Comparison of ENCODE assay signal across 10 mouse cellular contexts in the genomic region with DNA sequence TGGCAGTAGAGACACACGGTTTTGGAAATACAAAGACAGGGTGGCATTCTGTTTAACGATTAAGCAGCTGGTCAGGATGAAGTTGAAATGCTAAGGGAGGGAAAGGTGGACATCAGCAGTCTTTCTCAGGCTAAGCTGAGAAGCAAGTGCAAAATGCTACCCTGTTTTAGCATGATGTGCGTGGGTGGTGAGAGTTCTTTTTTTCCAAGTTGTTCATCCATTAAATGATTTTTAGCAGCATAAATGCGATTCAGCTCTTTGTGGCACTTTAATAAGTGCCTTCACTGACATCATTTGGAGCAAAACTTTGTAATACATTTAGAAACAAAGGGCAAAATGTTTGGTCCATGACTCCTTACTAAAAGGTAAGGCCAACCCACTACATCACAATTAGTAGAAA. TPM values are rescaled to one million over a fixed set of nuclear protein-coding genes. Genes with fewer than 3 reads are reported as not detected.
A peak's percentile ranks its signal among the peaks of the same experiment; 100 is the strongest.
DNase-seq lines count a peak whose midpoint lies in the region; ATAC-seq and TF ChIP-seq lines count a peak whose summit lies in the region.
"Had no signal": no experiment of that assay in that cellular context is flagged by ENCODE, and none has a peak within 500 bp of the region (broad histone marks: within the 10 kb centered on the region; RNA-seq: fewer than 3 reads in every experiment).

No protein-coding gene starts in this region.

- H3K9me3 ChIP-seq in intestine, embryonic 15.5 days: no peaks in the 10 kb centered on the region
- H3K9me3 ChIP-seq in intestine, postnatal 0 days (ENCODE audit: control insufficient read depth): no peaks in the 10 kb centered on the region
- no peaks in the 10 kb centered on the region for H3K9me3 ChIP-seq in forebrain, embryonic 12.5 days
- no peaks in the 10 kb centered on the region for H3K9me3 ChIP-seq in limb, embryonic 15.5 days

- ATAC-seq in intestine, embryonic 15.5 days: no peak
- ATAC-seq in intestine, postnatal 0 days: no peak
- ATAC-seq in forebrain, embryonic 12.5 days (ENCODE audit: low FRiP score): 0 out of 2 replicates have a peak, but pooled peaks have one; percentile 12
- ATAC-seq in limb, embryonic 15.5 days (ENCODE audit: insufficient number of reproducible peaks, low FRiP score, low TSS enrichment, low read depth): no peak

- WGBS in intestine, embryonic 15.5 days: 47% methylated on average over 4 of the region's 4 CpGs
- WGBS in intestine, postnatal 0 days: 47% methylated on average over 4 of the region's 4 CpGs
- 23% methylated on average over 4 of the region's 4 CpGs for WGBS in forebrain, embryonic 12.5 days
- 45% methylated on average over 4 of the region's 4 CpGs for WGBS in limb, embryonic 15.5 days

- H3K4me2 ChIP-seq in intestine, embryonic 15.5 days (replicated peaks): peak overlapping the region; percentile 42; the same call in 1 of the 2 replicates
- H3K4me2 ChIP-seq in intestine, postnatal 0 days (replicated peaks; ENCODE audit: low read depth): no peak overlapping the region
- H3K4me2 ChIP-seq in forebrain, embryonic 12.5 days: peak overlapping the region; percentile 52
- H3K4me2 ChIP-seq in limb, embryonic 15.5 days: no peak overlapping the region; the same call in 1 of the 2 replicates

- H3K4me1 ChIP-seq in intestine, embryonic 15.5 days (replicated peaks): no peaks in the 10 kb centered on the region
- H3K4me1 ChIP-seq in intestine, postnatal 0 days (replicated peaks; ENCODE audit: control insufficient read depth, insufficient read depth, low read length): no peaks in the 10 kb centered on the region
- H3K4me1 ChIP-seq in forebrain, embryonic 12.5 days: peaks cover 6% of the 10 kb centered on the region; the same call in 1 of the 2 replicates
- H3K4me1 ChIP-seq in limb, embryonic 15.5 days: no peaks in the 10 kb centered on the region

- no peak overlapping the region for H3K4me3 ChIP-seq in intestine, embryonic 15.5 days (replicated peaks)
- H3K4me3 ChIP-seq in intestine, postnatal 0 days (ENCODE audit: low read depth, low read length): no peak overlapping the region
- H3K4me3 ChIP-seq in forebrain, embryonic 12.5 days (replicated peaks): peak overlapping the region; percentile 31
- peak overlapping the region; percentile 23; the same call in 1 of the 2 replicates for H3K4me3 ChIP-seq in limb, embryonic 15.5 days

- no peak overlapping the region for H3K9ac ChIP-seq in intestine, embryonic 15.5 days
- H3K9ac ChIP-seq in intestine, postnatal 0 days (ENCODE audit: low read depth, low read length): no peak overlapping the region
- H3K9ac ChIP-seq in forebrain, embryonic 12.5 days: no peak overlapping the region
- H3K9ac ChIP-seq in limb, embryonic 15.5 days: no peak overlapping the region

- no peak for TF ChIP-seq CTCF in intestine, postnatal 0 days (IDR thresholded peaks at IDR 0.05; ENCODE audit: low read depth)

- no peaks in the 10 kb centered on the region for H3K27me3 ChIP-seq in intestine, embryonic 15.5 days (replicated peaks)
- H3K27me3 ChIP-seq in intestine, postnatal 0 days (replicated peaks; ENCODE audit: control insufficient read depth, insufficient read depth, low read length): no peaks in the 10 kb centered on the region
- no peaks in the 10 kb centered on the region for H3K27me3 ChIP-seq in forebrain, embryonic 12.5 days
- H3K27me3 ChIP-seq in limb, embryonic 15.5 days: no peaks in the 10 kb centered on the region

- peak; percentile 52 for DNase-seq in brain, adult 2 months (ENCODE audit: low read depth, low spot score)
- DNase-seq in thymus, postnatal 0 days (ENCODE audit: low spot score): no peak
- DNase-seq in urinary bladder, postnatal 36 days (ENCODE audit: low spot score in 2 of 2): no peak
- no peak for DNase-seq in urinary bladder, postnatal 4 days (ENCODE audit: low spot score in 2 of 2)
- DNase-seq: liver; thymus, adult 2 months had no signal

- no peaks in the 10 kb centered on the region for H3K36me3 ChIP-seq in intestine, embryonic 15.5 days
- no peaks in the 10 kb centered on the region for H3K36me3 ChIP-seq in intestine, postnatal 0 days (ENCODE audit: control insufficient read depth, insufficient read depth)
- no peaks in the 10 kb centered on the region for H3K36me3 ChIP-seq in forebrain, embryonic 12.5 days (replicated peaks)
- no peaks in the 10 kb centered on the region for H3K36me3 ChIP-seq in limb, embryonic 15.5 days

- H3K27ac ChIP-seq in intestine, embryonic 15.5 days: no peak overlapping the region
- no peak overlapping the region for H3K27ac ChIP-seq in intestine, postnatal 0 days (ENCODE audit: low read depth, low read length)
- H3K27ac ChIP-seq in forebrain, embryonic 12.5 days: no peak overlapping the region
- H3K27ac ChIP-seq in limb, embryonic 15.5 days: no peak overlapping the region

RNA-seq across cellular contexts. Expression of a gene that starts 0.3 kb away (rescaled TPM):
- 0.16 and 0.30 TPM in 2 replicates for polyA plus RNA-seq in intestine, embryonic 15.5 days (2015; fragmentation: Nextera tagmentation; extraction: Ambion mirVana)
- 0.08 and 0.12 TPM in 2 replicates for polyA plus RNA-seq in intestine, postnatal 0 days (2015; fragmentation: Nextera tagmentation; extraction: Ambion mirVana)
- 5.0 and 6.3 TPM in 2 replicates for polyA plus RNA-seq in forebrain, embryonic 12.5 days (2016; fragmentation: Nextera tagmentation; extraction: Ambion mirVana)
- polyA plus RNA-seq in limb, embryonic 15.5 days (2015; fragmentation: Nextera tagmentation; extraction: Ambion mirVana): 3.4 and 4.8 TPM in 2 replicates
- polyA plus RNA-seq in thymus, postnatal 0 days (2015; fragmentation: Nextera tagmentation; extraction: Ambion mirVana): 0.07 TPM in 1 of 2 replicates, not detected in the other
- polyA plus RNA-seq: thymus, adult 2 months had no signal

Comparison
In these comparisons a context has a peak if more than half of its experiments do, and no peak if none do; other contexts are left out.
1. H3K4me2 ChIP-seq: peak in intestine, embryonic 15.5 days (single experiment) and forebrain, embryonic 12.5 days (single experiment); none in intestine, postnatal 0 days (single experiment) and limb, embryonic 15.5 days (single experiment).
2. H3K4me3 ChIP-seq: peak in forebrain, embryonic 12.5 days (single experiment) and limb, embryonic 15.5 days (single experiment); none in intestine, embryonic 15.5 days (single experiment) and intestine, postnatal 0 days (single experiment).